Mouse (Mus musculus): ENCODE data around the gene 1810049J17Rik. TPM values are rescaled to one million over a fixed set of nuclear protein-coding genes. Genes with fewer than 3 reads are reported as not detected.

1810049J17Rik gene
- polyA plus RNA-seq, 1 experiment from 2014 or later = 2.0 TPM

Other genes starting within 250 kb of the 1810049J17Rik start
- 115 and 118 TPM in 2 replicates for gene Zfr, start 204.1 kb downstream of the 1810049J17Rik start, polyA plus RNA-seq (2016; fragmentation: Nextera tagmentation; extraction: Ambion mirVana)
- gene Mtmr12, start 116.9 kb downstream of the 1810049J17Rik start, polyA plus RNA-seq (2016; fragmentation: Nextera tagmentation; extraction: Ambion mirVana) = 19.4 and 20.1 TPM in 2 replicates
- 97.2 and 104 TPM in 2 replicates for gene Golph3, start 449 bp downstream of the 1810049J17Rik start, polyA plus RNA-seq (2016; fragmentation: Nextera tagmentation; extraction: Ambion mirVana)

Data from embryonic facial prominence, embryonic 12.5 days (tissue).